Mouse (Mus musculus) cortical plate, adult 2 months (tissue): ENCODE results near the gene Atf7ip2.

Source experiments
- CTCF ChIP-seq: fragments of 200-500 bp; IDR thresholded peaks from 2 replicates; pipeline ENCODE4 v1.5.1; 2011; ENCODE audit warnings: mild to moderate bottlenecking, control low read depth, low read length; ENCODE audit not compliant: insufficient read depth; ENCODE audit errors: extremely low read depth
- POLR2A ChIP-seq: fragments of 200-500 bp; IDR thresholded peaks from 2 replicates; pipeline ENCODE4 v1.6.1; 2011; ENCODE audit warnings: mild to moderate bottlenecking, low read length, control low read depth; ENCODE audit not compliant: insufficient read depth; ENCODE audit errors: extremely low read depth

DNA sequence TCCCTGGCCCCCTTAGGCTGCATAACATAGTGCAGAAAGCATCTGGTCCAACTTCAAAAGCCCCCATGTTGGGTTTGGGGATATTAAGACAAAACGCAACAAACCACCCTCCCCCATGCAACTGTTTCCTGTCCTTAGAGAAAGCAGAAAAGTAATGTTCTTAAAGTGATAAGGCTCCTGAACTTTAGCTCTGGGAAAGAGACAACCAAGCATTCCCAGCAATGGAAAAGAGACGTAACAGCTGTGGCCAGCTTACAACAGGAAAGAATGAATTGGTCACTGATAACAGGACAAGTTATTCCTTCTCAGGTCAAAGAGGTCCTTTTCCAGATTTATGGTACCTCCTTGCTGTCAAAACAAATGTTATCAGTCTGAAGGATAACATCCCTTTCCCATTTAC is 49.3 kb upstream of the Atf7ip2 start:
- no peak for TF ChIP-seq CTCF
- TF ChIP-seq POLR2A = no peak
